Mouse (Mus musculus) erythroblast, embryonic 14.5 days (primary cell): ENCODE results near the gene Uba7.

Experiments
- GATA1 ChIP-seq: IDR thresholded peaks from 2 replicates; pipeline ENCODE4 v1.6.1; 2012; ENCODE audit warnings: low read length, inconsistent platforms, mixed read lengths
- TAL1 ChIP-seq: IDR thresholded peaks from 3 replicates; pipeline ENCODE4 v1.6.1; 2012; ENCODE audit warnings: low read length, inconsistent platforms, mixed read lengths

- TF ChIP-seq GATA1 (no peak), TAL1 (no peak)
Observed at GRCm38 (mm10) chr9:107961881-107962280, 13.4 kb upstream of the Uba7 start.
